Mouse (Mus musculus): ENCODE results near the gene Prn. TPM values are rescaled to one million over a fixed set of nuclear protein-coding genes. Genes with fewer than 3 reads are reported as not detected.

Prn gene
- not detected for polyA plus RNA-seq (2014; fragmentation: Illumina TruSeq; extraction: RNeasy Lipid Tissue Mini Kit (QIAGEN cat#74804); ENCODE audit: low read depth, low replicate concordance)

GRCm38 (mm10) chr2:131909683-131910572, at the start of gene Prn, which contains the start of gene Prnp:
Gene Prn (plus strand): TSS chr2:131909957.
Gene Prnp (plus strand): TSS chr2:131909928.

GRCm38 (mm10) chr2:131950598-131951095, 40.9 kb downstream of the Prn start, which contains the start of gene Prnd:
Gene Prnd (plus strand): TSS chr2:131950861.

Other genes starting within 250 kb of the Prn start
- not detected for gene Erv3, start 50.2 kb upstream of the Prn start, polyA plus RNA-seq (2014; fragmentation: Illumina TruSeq; extraction: RNeasy Lipid Tissue Mini Kit (QIAGEN cat#74804); ENCODE audit: low read depth, low replicate concordance)
- 36.0 TPM for gene Prnp, start within 50 bp of the Prn start, polyA plus RNA-seq (2014; fragmentation: Illumina TruSeq; extraction: RNeasy Lipid Tissue Mini Kit (QIAGEN cat#74804); ENCODE audit: low read depth, low replicate concordance)
- not detected for gene Prnd, start 40.9 kb downstream of the Prn start, polyA plus RNA-seq (2014; fragmentation: Illumina TruSeq; extraction: RNeasy Lipid Tissue Mini Kit (QIAGEN cat#74804); ENCODE audit: low read depth, low replicate concordance)
- gene Rassf2, start 120.3 kb downstream of the Prn start, polyA plus RNA-seq (2014; fragmentation: Illumina TruSeq; extraction: RNeasy Lipid Tissue Mini Kit (QIAGEN cat#74804); ENCODE audit: low read depth, low replicate concordance), result 0.42 TPM
- 10.9 TPM for gene Slc23a2, start 235.2 kb downstream of the Prn start, polyA plus RNA-seq (2014; fragmentation: Illumina TruSeq; extraction: RNeasy Lipid Tissue Mini Kit (QIAGEN cat#74804); ENCODE audit: low read depth, low replicate concordance)